In the genomic region with DNA sequence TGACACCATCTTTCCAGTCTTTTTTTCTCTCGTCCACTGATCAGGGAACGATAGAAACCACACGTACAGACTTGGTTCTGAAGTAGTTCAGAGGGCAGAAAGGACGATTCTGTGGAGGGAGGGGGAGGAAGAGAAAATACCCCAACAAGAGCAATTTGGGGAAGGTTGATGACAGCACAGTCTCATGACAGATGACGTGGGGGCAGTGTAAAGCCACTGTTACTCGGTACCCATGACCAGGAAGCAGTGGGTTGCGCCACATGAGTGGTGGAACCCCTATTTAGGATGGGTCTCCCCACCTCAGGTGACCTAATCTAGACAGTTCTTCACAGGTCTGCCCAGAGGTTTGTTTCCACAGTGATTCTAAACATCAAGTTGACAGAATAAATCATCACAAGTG, we compare ENCODE assay signal across 32 mouse cellular contexts. TPM values are rescaled to one million over a fixed set of nuclear protein-coding genes. Genes with fewer than 3 reads are reported as not detected.
DNase-seq lines count a peak whose midpoint lies in the region; TF ChIP-seq lines count a peak whose summit lies in the region.
"Had no signal": no experiment of that assay in that cellular context is flagged by ENCODE, and none has a peak within 500 bp of the region (broad histone marks: within the 10 kb centered on the region; RNA-seq: fewer than 3 reads in every experiment).

No protein-coding gene starts in this region.

- no peak for TF ChIP-seq POLR2A in bone marrow macrophage, adult 2 months (IDR thresholded peaks at IDR 0.05; ENCODE audit: borderline replicate concordance, low read depth, low read length)

- peak overlapping the region; percentile 97 for H3K27ac ChIP-seq in bone marrow macrophage, adult 2 months (ENCODE audit: insufficient read depth, low read depth, low read length)
- H3K27ac ChIP-seq in macrophage: peak overlapping the region; percentile 79
- H3K27ac ChIP-seq: embryonic facial prominence, embryonic 12.5 days; embryonic facial prominence, embryonic 15.5 days; forebrain, embryonic 12.5 days; forebrain, embryonic 15.5 days; hindbrain, embryonic 12.5 days; hindbrain, embryonic 15.5 days had no signal

- H3K4me3 ChIP-seq in bone marrow macrophage, adult 2 months (ENCODE audit: insufficient read depth, low read length): no peak overlapping the region
- no peak overlapping the region for H3K4me3 ChIP-seq in macrophage (ENCODE audit: inconsistent target)
- H3K4me3 ChIP-seq: embryonic facial prominence, embryonic 12.5 days; embryonic facial prominence, embryonic 15.5 days; erythroblast, embryonic 14.5 days; forebrain, embryonic 12.5 days; forebrain, embryonic 15.5 days; hindbrain, embryonic 12.5 days; hindbrain, embryonic 15.5 days had no signal

- peak; percentile 44 for DNase-seq in layer of hippocampus, adult 9-11 months
- no peak for DNase-seq in layer of hippocampus, adult 9-10 months (ENCODE audit: low spot score)
- no peak for DNase-seq in left cerebral cortex, adult 11 months (ENCODE audit: low spot score)
- DNase-seq in spleen, postnatal 36 days (ENCODE audit: low spot score in 2 of 2): no peak
- DNase-seq: adrenal gland, adult 2 months; adrenal gland, postnatal 14 days; cerebellum, adult 11-12 months; cerebellum, adult 8-10 months; cerebellum, postnatal 14 days; gastrocnemius, postnatal 10 days; heart, adult 11 months had no signal

- H3K36me3 ChIP-seq in macrophage (ENCODE audit: inconsistent target): peaks cover 19% of the 10 kb centered on the region

- WGBS in macrophage (ENCODE audit: missing documents): 59% methylated on average over 7 of the region's 7 CpGs

- no peak for TF ChIP-seq CTCF in bone marrow macrophage, adult 2 months (IDR thresholded peaks at IDR 0.05; ENCODE audit: low read depth, low read length)

- H3K4me1 ChIP-seq in bone marrow macrophage, adult 2 months (ENCODE audit: control insufficient read depth, insufficient read depth, low read length): peaks cover 38% of the 10 kb centered on the region

- H3K79me2 ChIP-seq in macrophage (ENCODE audit: inconsistent target): peaks cover 23% of the 10 kb centered on the region

RNA-seq across cellular contexts. Expression of a gene that starts 3.4 kb away (rescaled TPM):
- polyA plus RNA-seq in bone marrow macrophage, adult 2 months (2012; ENCODE audit: insufficient read depth, insufficient read length, missing spikeins): 141 and 151 TPM in 2 replicates
- total RNA-seq in macrophage (2018; cell fraction: chromatin; rRNA removed): 100 to 1,000 TPM; 101 to 394 (median 222) TPM
- 100 to 1,000 TPM; 380 to 616 (median 453) TPM for total RNA-seq in macrophage (2018; cell fraction: cytosol; rRNA removed)
- total RNA-seq in macrophage (2018; cell fraction: nucleus; rRNA removed): 100 to 1,000 TPM; 139 to 509 (median 336) TPM
- 305 to 399 TPM (median 395 TPM) in 3 replicates for polyA plus RNA-seq in macrophage (2018)

RNA-seq across cellular contexts. Expression of a gene that starts 4.1 kb away (rescaled TPM):
- polyA plus RNA-seq in bone marrow macrophage, adult 2 months (2012; ENCODE audit: insufficient read depth, insufficient read length, missing spikeins): not detected in 2 replicates
- not detected for total RNA-seq in macrophage (2018; cell fraction: chromatin; rRNA removed)
- total RNA-seq in macrophage (2018; cell fraction: cytosol; rRNA removed): not detected
- total RNA-seq in macrophage (2018; cell fraction: nucleus; rRNA removed): not detected
- polyA plus RNA-seq in macrophage (2018): not detected in 3 replicates
- total RNA-seq: adrenal gland, adult 2 months; adrenal gland, postnatal 14 days; adrenal gland, postnatal 4 days; G1E; gastrocnemius, adult 18-20 months; gastrocnemius, postnatal 10 days; gastrocnemius, postnatal 4 days; heart, adult 8-10 months; heart, postnatal 25 days; hematopoietic stem cell, adult 5-6 weeks had no signal
- polyA plus RNA-seq: adrenal gland, adult 2 months; brain, embryonic 14.5 days; embryonic facial prominence, embryonic 12.5 days; erythroblast, embryonic 14.5 days; forebrain, embryonic 12.5 days; forebrain, embryonic 15.5 days; G1E; heart, embryonic 11.5 days; heart, embryonic 14.5 days; heart, postnatal 0 days; hindbrain, embryonic 12.5 days; hindbrain, embryonic 15.5 days; intestine, embryonic 14.5 days had no signal

RNA-seq across cellular contexts. Expression of a gene that starts 9.6 kb away (rescaled TPM):
- not detected in 2 replicates for polyA plus RNA-seq in bone marrow macrophage, adult 2 months (2012; ENCODE audit: insufficient read depth, insufficient read length, missing spikeins)
- total RNA-seq in macrophage (2018; cell fraction: chromatin; rRNA removed): not detected
- total RNA-seq in macrophage (2018; cell fraction: cytosol; rRNA removed): not detected
- not detected for total RNA-seq in macrophage (2018; cell fraction: nucleus; rRNA removed)
- not detected in 3 replicates for polyA plus RNA-seq in macrophage (2018)
- total RNA-seq: G1E; gastrocnemius, adult 18-20 months; gastrocnemius, postnatal 10 days; heart, adult 8-10 months; heart, postnatal 25 days; hematopoietic stem cell, adult 5-6 weeks had no signal
- polyA plus RNA-seq: brain, embryonic 14.5 days; erythroblast, embryonic 14.5 days; forebrain, embryonic 12.5 days; G1E; heart, postnatal 0 days had no signal

RNA-seq across cellular contexts. Expression of a gene that starts 11.3 kb away (rescaled TPM):
- polyA plus RNA-seq in bone marrow macrophage, adult 2 months (2012; ENCODE audit: insufficient read depth, insufficient read length, missing spikeins): 58.4 and 60.9 TPM in 2 replicates
- 100 to 1,000 TPM; 111 to 303 (median 185) TPM for total RNA-seq in macrophage (2018; cell fraction: chromatin; rRNA removed)
- 10 to 100 TPM; 15.3 to 36.4 (median 23.9) TPM for total RNA-seq in macrophage (2018; cell fraction: cytosol; rRNA removed)
- total RNA-seq in macrophage (2018; cell fraction: nucleus; rRNA removed): 100 to 1,000 TPM in 13 of 26 experiments, 10 to 100 TPM in 13; 45.6 to 248 (median 103) TPM
- 19.1 to 36.3 TPM (median 25.0 TPM) in 3 replicates for polyA plus RNA-seq in macrophage (2018)
- polyA plus RNA-seq: G1E had no signal

RNA-seq across cellular contexts. Expression of a gene that starts 14.2 kb away (rescaled TPM):
- polyA plus RNA-seq in bone marrow macrophage, adult 2 months (2012; ENCODE audit: insufficient read depth, insufficient read length, missing spikeins): not detected in 2 replicates
- total RNA-seq in macrophage (2018; cell fraction: chromatin; rRNA removed): not detected
- not detected for total RNA-seq in macrophage (2018; cell fraction: cytosol; rRNA removed)
- not detected for total RNA-seq in macrophage (2018; cell fraction: nucleus; rRNA removed)
- not detected in 3 replicates for polyA plus RNA-seq in macrophage (2018)
- total RNA-seq: adrenal gland, postnatal 14 days; G1E; gastrocnemius, adult 18-20 months; gastrocnemius, postnatal 10 days; heart, adult 8-10 months; heart, postnatal 25 days; hematopoietic stem cell, adult 5-6 weeks had no signal
- polyA plus RNA-seq: adrenal gland, adult 2 months; erythroblast, embryonic 14.5 days; forebrain, embryonic 12.5 days; G1E; heart, embryonic 11.5 days; hindbrain, embryonic 15.5 days had no signal
